Mouse (Mus musculus) left cerebral cortex, adult 18-20 months (tissue): ENCODE data around the gene Elfn2. TPM values are rescaled to one million over a fixed set of nuclear protein-coding genes. Genes with fewer than 3 reads are reported as not detected.

Source experiments
- DNase-seq, 2 experiments: peaks; one replicate each; pipeline ENCODE4 v3.0.0; 2021 to 2022; ENCODE audit warnings: low spot score in 2 of 2, mixed read lengths in 1 of 2
- total RNA-seq, 2 experiments: library from RNA; stranded (reverse); gene quantifications; 2 replicates each; pipeline ENCODE4 v1.2.3; 2021

The Elfn2 gene
- total RNA-seq, 2 experiments from 2014 or later, result 165 to 168 TPM

DNA sequence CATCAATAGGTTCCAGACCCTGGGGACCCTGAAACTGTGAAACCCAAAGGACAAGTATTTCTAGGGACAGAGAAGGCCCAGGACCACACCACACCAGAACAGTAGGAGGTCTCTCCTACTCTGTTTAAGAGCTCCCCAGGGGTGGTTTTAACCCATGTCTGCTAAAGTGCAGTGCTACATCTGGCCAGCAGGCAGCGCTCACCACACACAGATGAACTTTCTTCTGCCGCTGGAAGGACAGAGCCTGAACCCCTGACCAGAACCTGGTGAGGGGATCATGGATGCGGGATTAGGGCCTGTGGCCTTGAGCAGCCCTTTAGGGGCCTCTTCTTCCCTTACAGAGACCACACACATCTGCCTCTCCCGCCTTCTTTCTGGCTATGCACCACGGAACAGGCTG, 95.1 kb downstream of the Elfn2 start:
- peak; percentile 76 to 87 for DNase-seq

Other genes with a start within 250 kb of the Elfn2 start
- under 1 TPM in 1 of 2 experiments, not detected in 1; 0.28 TPM for gene Il2rb, start 223.5 kb downstream of the Elfn2 start, total RNA-seq
- 1 to 10 TPM in 1 of 2 experiments, under 1 TPM in 1; 0.84 to 1.3 TPM for gene C1qtnf6, start 187.4 kb downstream of the Elfn2 start, total RNA-seq
- 10 to 100 TPM; 22.1 to 25.2 TPM for gene Sstr3, start 174.1 kb downstream of the Elfn2 start, total RNA-seq
- gene Rac2, start 146.0 kb downstream of the Elfn2 start, total RNA-seq, result 1 to 10 TPM; 2.9 to 4.6 TPM
- gene Cyth4, start 121.7 kb downstream of the Elfn2 start, total RNA-seq, result 10 to 100 TPM; 10.1 to 10.4 TPM
- 1 to 10 TPM; 3.8 to 4.2 TPM for gene Mfng, start 54.7 kb upstream of the Elfn2 start, total RNA-seq
- gene Card10, start 84.3 kb upstream of the Elfn2 start, total RNA-seq, result 1 to 10 TPM; 4.8 to 4.9 TPM
- gene Cdc42ep1, start 123.9 kb upstream of the Elfn2 start, total RNA-seq, result 10 to 100 TPM; 15.3 to 16.3 TPM
- not detected for gene Lgals2, start 136.8 kb upstream of the Elfn2 start, total RNA-seq
- 10 to 100 TPM; 64.6 to 67.2 TPM for gene Gga1, start 158.4 kb upstream of the Elfn2 start, total RNA-seq
- under 1 TPM in 1 of 2 experiments, not detected in 1; 0.52 TPM for gene Gm49510, start 180.9 kb upstream of the Elfn2 start, total RNA-seq
- 10 to 100 TPM; 33.8 to 39.9 TPM for gene Sh3bp1, start 181.0 kb upstream of the Elfn2 start, total RNA-seq
- gene Pdxp, start 195.1 kb upstream of the Elfn2 start, total RNA-seq, result 100 to 1,000 TPM; 178 to 191 TPM
- gene Lgals1, start 208.0 kb upstream of the Elfn2 start, total RNA-seq, result 10 to 100 TPM; 26.4 to 26.8 TPM
- gene Nol12, start 216.2 kb upstream of the Elfn2 start, total RNA-seq, result 10 to 100 TPM; 37.3 to 44.0 TPM
- gene Triobp, start 229.0 kb upstream of the Elfn2 start, total RNA-seq, result 10 to 100 TPM; 11.0 to 11.3 TPM